Mouse (Mus musculus) G1E (cell line): ENCODE data around the gene Gm45837.

ENCODE experiments used
- CTCF ChIP-seq: IDR thresholded peaks from 2 replicates; pipeline ENCODE4 v1.5.1; 2012; ENCODE audit warnings: low read depth, low read length, inconsistent platforms, mixed read lengths
- GATA1 ChIP-seq: IDR thresholded peaks from 2 replicates; pipeline ENCODE4 v1.6.1; 2012; ENCODE audit warnings: borderline replicate concordance, low read length, inconsistent platforms, mixed read lengths
- GATA2 ChIP-seq: IDR thresholded peaks from 2 replicates; pipeline ENCODE4 v1.6.1; 2012; ENCODE audit warnings: low read depth, low read length, inconsistent platforms, borderline replicate concordance
- TAL1 ChIP-seq: conservative IDR thresholded peaks from 2 replicates; pipeline ENCODE4 v1.6.1; 2012; ENCODE audit warnings: low read depth, low read length, inconsistent platforms, mixed read lengths

DNA sequence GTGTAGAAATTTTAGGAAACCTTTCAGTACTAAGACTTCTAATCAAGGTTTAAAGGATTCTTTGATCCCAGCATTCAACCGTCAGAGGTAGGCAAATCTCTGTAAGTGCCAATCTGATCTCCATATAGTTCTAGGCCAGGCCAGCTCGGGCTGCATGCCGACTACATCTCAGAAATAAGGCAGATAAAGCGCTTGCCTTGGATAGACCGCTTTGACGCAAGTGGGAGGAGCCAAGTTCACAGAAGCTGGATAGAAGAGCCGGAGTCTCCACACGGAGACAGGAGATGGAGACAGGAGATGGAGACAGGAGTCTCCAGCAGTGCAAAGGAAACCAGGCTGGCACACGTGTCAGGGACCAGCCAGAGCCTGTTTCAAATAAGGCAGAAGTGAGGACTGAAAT, 129.1 kb downstream of the Gm45837 start:
- TF ChIP-seq CTCF (no peak), GATA1 (no peak), GATA2 (no peak), TAL1 (no peak)
